Mouse (Mus musculus): Measurements from ENCODE around the gene Acsf3. TPM values are rescaled to one million over a fixed set of nuclear protein-coding genes. Genes with fewer than 3 reads are reported as not detected.

Acsf3 gene
- total and polyA plus RNA-seq, 3 experiments, result 17.8 to 37.2 TPM; not detected in 1

- TF ChIP-seq GABPA (IDR thresholded peaks at IDR 0.05; ENCODE audit: low read depth, low read length) (no peak), TAL1 (IDR thresholded peaks at IDR 0.05; ENCODE audit: low read length) (peak; percentile 47), KAT2A (conservative IDR thresholded peaks at IDR 0.05; ENCODE audit: low read depth, low read length) (no peak), MAX (IDR thresholded peaks at IDR 0.05; ENCODE audit: low read length) (peak; percentile 46; the same call in 1 of the 2 replicates), USF1 (IDR thresholded peaks at IDR 0.05; ENCODE audit: low read depth, low read length) (0 out of 2 replicates have a peak, but pooled peaks have one; percentile 31), ETS1 (IDR thresholded peaks at IDR 0.05; ENCODE audit: low read depth, low read length) (0 out of 2 replicates have a peak, but pooled peaks have one; percentile 19), TCF12 (IDR thresholded peaks at IDR 0.05; ENCODE audit: low read depth, low read length) (no peak)
- peaks cover 0 to 16% of the 10 kb centered on the region in 2 experiments for H3K4me1 ChIP-seq (ENCODE audit: control insufficient read depth in 1 of 2, insufficient read depth in 2 of 2, low read length in 2 of 2)
- no peaks in the 10 kb centered on the region for H3K9me3 ChIP-seq (replicated peaks; ENCODE audit: insufficient read depth, low read length)
- peak overlapping the region; percentile 33; the same call in 1 of the 2 replicates for H3K27ac ChIP-seq (ENCODE audit: control insufficient read depth, low read depth, low read length)
- H3K9ac ChIP-seq (ENCODE audit: control insufficient read depth, low read depth, low read length, poor library complexity, severe bottlenecking), result no peak overlapping the region
- H3K4me3 ChIP-seq (ENCODE audit: control insufficient read depth in 1 of 2, insufficient read depth in 1 of 2, low read depth in 2 of 2, low read length in 2 of 2), result no peak overlapping the region
- peaks cover 4% of the 10 kb centered on the region for H3K79me2 ChIP-seq (ENCODE audit: control insufficient read depth, insufficient read depth, low read length, poor library complexity)
- H3K36me3 ChIP-seq (ENCODE audit: control insufficient read depth in 1 of 2, insufficient read depth in 2 of 2, low read length in 2 of 2), result peaks cover 0 to 2% of the 10 kb centered on the region in 2 experiments; a peak in 1 of 4 replicates
- peak; percentile 57 for DNase-seq (ENCODE audit: low read depth, low spot score)
- no peaks in the 10 kb centered on the region for H3K27me3 ChIP-seq (ENCODE audit: control insufficient read depth in 1 of 2, insufficient read depth in 2 of 2, low read length in 2 of 2)
These were observed 3.5 kb downstream of the Acsf3 start for GRCm38 (mm10) chr8:122778703-122779239.

- Histone ChIP-seq H3K9ac (ENCODE audit: control insufficient read depth, low read depth, low read length, poor library complexity, severe bottlenecking) (no peak overlapping the region), H3K36me3 (ENCODE audit: control insufficient read depth in 1 of 2, insufficient read depth in 2 of 2, low read length in 2 of 2) (peaks cover 0 to 2% of the 10 kb centered on the region in 2 experiments; a peak in 1 of 4 replicates), H3K79me2 (ENCODE audit: control insufficient read depth, insufficient read depth, low read length, poor library complexity) (peaks cover 4% of the 10 kb centered on the region), H3K27me3 (ENCODE audit: control insufficient read depth in 1 of 2, insufficient read depth in 2 of 2, low read length in 2 of 2) (no peaks in the 10 kb centered on the region), H3K9me3 (replicated peaks; ENCODE audit: insufficient read depth, low read length) (no peaks in the 10 kb centered on the region), H3K27ac (ENCODE audit: control insufficient read depth, low read depth, low read length) (peak overlapping the region; percentile 33; the same call in 1 of the 2 replicates), H3K4me3 (ENCODE audit: control insufficient read depth in 1 of 2, insufficient read depth in 1 of 2, low read depth in 2 of 2, low read length in 2 of 2) (no peak overlapping the region), H3K4me1 (ENCODE audit: control insufficient read depth in 1 of 2, insufficient read depth in 2 of 2, low read length in 2 of 2) (peaks cover 0 to 16% of the 10 kb centered on the region in 2 experiments)
- peak; percentile 60 for DNase-seq (ENCODE audit: low read depth, low spot score)
- TF ChIP-seq MAFK (IDR thresholded peaks at IDR 0.05; ENCODE audit: borderline replicate concordance, low read depth, low read length) (0 out of 2 replicates have a peak, but pooled peaks have one; percentile 7), MXI1 (IDR thresholded peaks at IDR 0.05; ENCODE audit: low read depth, low read length) (0 out of 2 replicates have a peak, but pooled peaks have one; percentile 30), TBP (IDR thresholded peaks at IDR 0.05; ENCODE audit: low read depth, low read length) (peak; percentile 23; the same call in 1 of the 2 replicates), POLR2A (IDR thresholded peaks at IDR 0.05; ENCODE audit: control insufficient read depth in 1 of 2, insufficient read depth in 1 of 2, low read depth in 1 of 2, low read length in 2 of 2, poor library complexity in 1 of 2) (peak in 1 of 2 experiments; percentile 42; a peak in 1 of 4 replicates), GATA1 (IDR thresholded peaks at IDR 0.05; ENCODE audit: low read depth, low read length) (no peak), EP300 (IDR thresholded peaks at IDR 0.05; ENCODE audit: low read depth in 1 of 2, low read length in 2 of 2) (0 out of 4 replicates have a peak, but pooled peaks of 1 of the 2 experiments have one; percentile 21), POLR2AphosphoS2 (IDR thresholded peaks at IDR 0.05; ENCODE audit: low read length) (no peak)
These were observed 4.0 kb downstream of the Acsf3 start for GRCm38 (mm10) chr8:122779255-122779654.

- H3K36me3 ChIP-seq (ENCODE audit: control insufficient read depth in 1 of 2, insufficient read depth in 2 of 2, low read length in 2 of 2), result no peaks in the 10 kb centered on the region
- H3K27ac ChIP-seq (ENCODE audit: control insufficient read depth, low read depth, low read length), result no peak overlapping the region
- H3K4me1 ChIP-seq (ENCODE audit: control insufficient read depth in 1 of 2, insufficient read depth in 2 of 2, low read length in 2 of 2), result no peaks in the 10 kb centered on the region
- no peaks in the 10 kb centered on the region for H3K27me3 ChIP-seq (ENCODE audit: control insufficient read depth in 1 of 2, insufficient read depth in 2 of 2, low read length in 2 of 2)
- TF ChIP-seq RAD21 (IDR thresholded peaks at IDR 0.05; ENCODE audit: low read depth, low read length), result no peak
- no peak for TF ChIP-seq SIN3A (IDR thresholded peaks at IDR 0.05; ENCODE audit: low read length)
- no peak for TF ChIP-seq ZC3H11A (IDR thresholded peaks at IDR 0.05; ENCODE audit: low read depth, low read length)
- H3K79me2 ChIP-seq (ENCODE audit: control insufficient read depth, insufficient read depth, low read length, poor library complexity), result no peaks in the 10 kb centered on the region
- DNase-seq (ENCODE audit: low read depth, low spot score), result no peak
- no peak overlapping the region for H3K4me3 ChIP-seq (ENCODE audit: control insufficient read depth in 1 of 2, insufficient read depth in 1 of 2, low read depth in 2 of 2, low read length in 2 of 2)
- H3K9me3 ChIP-seq (replicated peaks; ENCODE audit: insufficient read depth, low read length), result no peaks in the 10 kb centered on the region
- no peak overlapping the region for H3K9ac ChIP-seq (ENCODE audit: control insufficient read depth, low read depth, low read length, poor library complexity, severe bottlenecking)
These were observed 9.5 kb downstream of the Acsf3 start for GRCm38 (mm10) chr8:122784756-122785155.

Measured in MEL (cell line).